Mouse (Mus musculus) testis, adult 2 months (tissue): ENCODE measurements around the gene Wipf2. TPM values are rescaled to one million over a fixed set of nuclear protein-coding genes. Genes with fewer than 3 reads are reported as not detected.

Source experiments
- H3K27ac ChIP-seq: fragments of 200-500 bp; 2 replicates; pipeline ENCODE4 v1.5.1; 2012; ENCODE audit warnings: low read depth, low read length; ENCODE audit not compliant: control insufficient read depth, insufficient read depth
- H3K27me3 ChIP-seq: fragments of 200-500 bp; 2 replicates; pipeline ENCODE4 v1.6.1; 2012; ENCODE audit warnings: mild to moderate bottlenecking, low read length, moderate library complexity; ENCODE audit not compliant: control insufficient read depth, insufficient read depth
- H3K36me3 ChIP-seq: fragments of 200-500 bp; 2 replicates; pipeline ENCODE4 v1.6.1; 2012; ENCODE audit warnings: mild to moderate bottlenecking, low read length; ENCODE audit not compliant: control insufficient read depth, insufficient read depth
- H3K4me1 ChIP-seq: fragments of 200-500 bp; 2 replicates; pipeline ENCODE4 v1.6.1; 2012; ENCODE audit warnings: low read length; ENCODE audit not compliant: control insufficient read depth, insufficient read depth
- H3K4me3 ChIP-seq: fragments of 200-500 bp; 2 replicates; pipeline ENCODE4 v1.5.1; 2012; ENCODE audit warnings: low read depth, mild to moderate bottlenecking, low read length, moderate library complexity, mixed read lengths; ENCODE audit not compliant: control insufficient read depth
- CTCF ChIP-seq: fragments of 200-500 bp; IDR thresholded peaks from 2 replicates; pipeline ENCODE4 v1.5.1; 2012; ENCODE audit warnings: low read depth, mild to moderate bottlenecking, inconsistent platforms, low read length, moderate library complexity; ENCODE audit not compliant: control insufficient read depth, insufficient read depth, insufficient replicate concordance
- POLR2A ChIP-seq: fragments of 200-500 bp; IDR thresholded peaks from 2 replicates; pipeline ENCODE4 v1.6.1; 2012; ENCODE audit warnings: low read depth, mild to moderate bottlenecking, inconsistent platforms, low read length, moderate library complexity; ENCODE audit not compliant: control insufficient read depth
- polyA plus RNA-seq: library from polyadenylated mRNA; depleted of rRNA; stranded (reverse); fragments of >200 nt; gene quantifications from 2 replicates; pipeline ENCODE4 v1.2.3, GENCODE M21; 2012

The Wipf2 gene
- polyA plus RNA-seq, 1 experiment, result 6.4 TPM

DNA sequence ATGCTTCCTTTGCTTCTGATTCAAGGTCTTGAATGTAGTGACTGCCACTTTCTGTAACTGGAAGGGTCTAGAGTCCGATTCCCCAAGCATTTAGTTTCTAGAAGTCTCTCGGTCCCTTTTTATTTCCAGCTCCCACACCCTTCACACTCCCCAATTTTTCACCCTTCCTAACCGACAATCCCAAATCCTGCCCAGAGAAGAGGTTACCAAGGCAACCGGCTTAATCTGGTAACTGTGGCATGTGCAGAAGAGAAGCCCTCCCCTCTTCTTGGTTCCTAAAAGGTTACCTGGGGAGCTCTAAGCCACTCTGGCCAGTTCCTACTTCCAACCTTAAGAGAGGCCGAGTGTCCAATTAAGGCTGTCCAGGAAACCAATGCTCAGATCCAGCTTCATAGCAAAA is 28.1 kb upstream of the Wipf2 start:
- Histone ChIP-seq H3K4me1 (peaks cover 6% of the 10 kb centered on the region; the same call in 1 of the 2 replicates), H3K4me3 (no peak overlapping the region), H3K36me3 (peaks cover 3% of the 10 kb centered on the region), H3K27ac (no peak overlapping the region), H3K27me3 (no peaks in the 10 kb centered on the region)
- TF ChIP-seq CTCF (no peak), POLR2A (no peak)

DNA sequence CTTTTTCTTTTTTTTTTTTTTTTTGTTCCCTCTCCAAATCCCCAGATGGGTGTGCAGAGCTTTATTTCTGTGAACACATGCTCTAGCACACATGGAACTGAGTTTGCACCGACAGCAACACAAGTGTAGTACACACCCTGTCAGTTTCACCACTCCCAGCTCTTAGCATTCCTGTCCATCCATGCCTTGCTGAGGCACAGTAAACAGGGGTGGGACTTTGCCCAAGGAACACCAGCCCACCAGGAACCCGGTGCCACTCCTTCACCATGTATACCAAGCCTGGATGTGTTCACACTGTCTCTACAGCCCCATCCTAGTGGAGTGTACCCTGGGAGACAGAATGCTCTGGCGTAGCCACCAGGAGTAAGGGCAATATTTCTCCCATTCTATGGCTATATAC is 27.7 kb upstream of the Wipf2 start:
- TF ChIP-seq POLR2A, result no peak
- no peak for TF ChIP-seq CTCF
- Histone ChIP-seq H3K4me1 (peaks cover 6% of the 10 kb centered on the region; the same call in 1 of the 2 replicates), H3K27me3 (no peaks in the 10 kb centered on the region), H3K36me3 (peaks cover 3% of the 10 kb centered on the region), H3K4me3 (no peak overlapping the region), H3K27ac (no peak overlapping the region)

DNA sequence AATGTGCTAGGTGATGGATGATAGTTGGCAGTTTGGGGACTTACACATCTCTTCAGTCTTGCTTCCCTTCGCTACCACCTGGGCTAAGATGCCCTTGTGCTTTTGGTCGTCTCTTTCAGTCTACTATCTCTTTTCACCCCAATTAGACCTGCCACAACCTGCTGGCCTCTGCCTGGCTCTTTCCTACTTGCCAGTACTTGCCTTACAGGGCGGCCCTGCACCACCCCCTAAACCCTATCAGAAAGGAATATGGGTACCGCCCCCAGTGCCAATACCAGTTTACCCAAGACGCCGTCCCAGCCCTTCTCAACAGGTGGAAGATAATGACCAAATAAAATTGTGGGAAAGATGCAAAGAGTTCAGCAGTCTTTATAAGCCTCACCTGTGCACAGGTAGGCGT is 27.3 kb upstream of the Wipf2 start:
- TF ChIP-seq CTCF, result no peak
- no peak for TF ChIP-seq POLR2A
- no peak overlapping the region for H3K27ac ChIP-seq
- H3K27me3 ChIP-seq, result no peaks in the 10 kb centered on the region
- peaks cover 6% of the 10 kb centered on the region; the same call in 1 of the 2 replicates for H3K4me1 ChIP-seq
- H3K36me3 ChIP-seq, result peaks cover 3% of the 10 kb centered on the region
- peak overlapping the region; percentile 7; the same call in 1 of the 2 replicates for H3K4me3 ChIP-seq

DNA sequence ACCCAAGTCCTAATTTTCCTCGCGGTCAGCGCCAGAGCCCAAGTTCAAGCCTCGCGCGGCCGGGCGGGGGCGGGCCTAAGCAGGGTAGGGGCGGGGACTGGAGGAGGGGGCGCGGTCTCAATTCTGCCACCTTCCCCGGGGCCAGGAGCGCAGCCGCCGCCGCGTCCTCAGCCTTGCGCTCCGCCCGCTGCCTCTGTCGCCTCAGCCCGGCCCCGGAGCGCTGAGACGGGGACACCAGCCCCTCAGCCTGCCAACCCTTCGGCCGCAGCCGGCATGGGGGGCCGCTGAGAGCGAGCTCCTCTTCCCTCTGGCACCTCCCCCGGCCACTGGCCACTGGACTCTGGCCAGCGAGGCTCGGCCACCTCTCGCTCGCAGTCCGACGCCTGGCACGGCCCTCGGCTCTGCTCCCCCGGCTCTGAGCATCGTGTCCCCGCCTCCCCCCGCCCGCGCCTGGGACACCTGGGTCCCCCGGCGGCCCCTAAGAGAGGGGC is 26.7 kb upstream of the Wipf2 start, which contains the start of gene Rapgefl1:
TSS of gene Rapgefl1 (plus strand) at position 135 of the 491 bp plus-strand sequence.
- H3K4me1 ChIP-seq, result peaks cover 6% of the 10 kb centered on the region; the same call in 1 of the 2 replicates
- H3K27ac ChIP-seq, result no peak within 1 kb of the TSS

DNA sequence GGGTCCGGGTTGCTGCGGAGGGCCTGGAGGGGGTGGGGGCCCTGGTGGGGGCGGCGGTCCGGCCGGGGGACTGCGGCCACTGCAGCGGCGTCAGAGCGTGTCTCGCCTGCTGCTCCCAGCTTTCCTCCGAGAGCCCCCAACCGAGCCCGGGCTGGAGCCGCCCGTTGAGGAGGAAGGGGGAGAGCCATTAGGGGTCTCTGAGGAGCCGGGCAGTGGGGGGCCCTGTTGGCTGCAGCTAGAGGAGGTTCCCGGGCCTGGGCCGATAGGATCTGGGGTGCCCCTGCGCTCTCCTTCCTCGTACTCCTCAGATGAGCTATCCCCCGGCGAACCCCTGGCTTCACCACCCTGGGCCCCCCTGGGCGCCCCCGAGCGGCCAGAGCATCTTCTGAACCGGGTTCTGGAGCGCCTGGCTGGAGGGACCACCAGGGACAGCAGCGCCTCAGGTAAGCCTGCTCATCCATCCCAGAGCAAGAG is 26.2 kb upstream of the Wipf2 start:
- Histone ChIP-seq H3K4me3 (no peak overlapping the region), H3K27me3 (no peaks in the 10 kb centered on the region), H3K4me1 (peaks cover 6% of the 10 kb centered on the region; the same call in 1 of the 2 replicates), H3K36me3 (peaks cover under 1% of the 10 kb centered on the region), H3K27ac (no peak overlapping the region)
- no peak for TF ChIP-seq POLR2A
- TF ChIP-seq CTCF, result no peak

More for the DNA sequence above, 26.7 kb upstream of the Wipf2 start, which contains the start of gene Rapgefl1:
- Histone ChIP-seq H3K4me3 (peak within 1 kb of the TSS; percentile 85), H3K36me3 (peaks cover 2% of the 10 kb centered on the region), H3K27me3 (no peaks in the 10 kb centered on the region)
- TF ChIP-seq POLR2A (no peak), CTCF (no peak)

DNA sequence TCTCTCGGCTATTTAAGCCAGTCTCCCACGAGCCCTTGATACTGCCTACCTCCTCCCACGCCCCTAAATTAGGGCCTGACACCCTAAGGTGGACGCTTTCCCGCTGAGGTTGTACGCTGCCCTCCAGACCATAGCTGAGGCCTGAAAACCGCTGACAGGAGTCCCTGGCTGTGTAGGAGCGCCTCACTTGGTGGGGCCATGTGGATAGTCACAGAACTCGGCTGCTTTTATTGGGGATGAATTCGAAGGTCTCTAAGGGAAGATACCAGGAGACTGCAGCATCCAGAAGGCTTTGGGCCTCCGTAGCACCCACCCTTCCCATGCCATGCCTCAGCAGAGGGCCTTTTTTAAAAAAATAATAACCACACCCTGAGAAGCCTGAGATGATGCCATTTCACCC is 25.5 kb upstream of the Wipf2 start:
- Histone ChIP-seq H3K27ac (no peak overlapping the region), H3K36me3 (no peaks in the 10 kb centered on the region), H3K27me3 (no peaks in the 10 kb centered on the region), H3K4me1 (peaks cover 6% of the 10 kb centered on the region; the same call in 1 of the 2 replicates), H3K4me3 (no peak overlapping the region)
- TF ChIP-seq POLR2A (no peak), CTCF (no peak)

DNA sequence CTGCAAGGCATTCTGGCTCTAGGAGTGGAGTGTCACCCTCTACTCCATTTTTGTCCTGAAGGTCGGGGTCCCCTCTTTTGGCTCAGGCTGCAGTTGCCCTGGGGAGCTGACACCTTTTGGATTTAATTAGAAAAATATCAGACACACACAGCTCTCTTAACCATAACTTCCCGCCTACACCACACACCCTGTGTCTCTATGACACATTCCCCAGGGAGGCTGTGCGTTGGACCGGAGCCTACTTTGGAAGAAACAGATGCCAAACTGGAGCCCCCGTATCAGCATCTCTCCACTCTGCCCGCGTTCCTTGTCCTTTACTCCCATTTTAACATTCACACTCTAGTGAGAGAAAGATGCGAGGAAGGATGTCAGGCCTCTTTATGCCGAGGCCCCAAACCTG is 24.9 kb upstream of the Wipf2 start:
- H3K27me3 ChIP-seq, result no peaks in the 10 kb centered on the region
- H3K4me3 ChIP-seq, result no peak overlapping the region
- TF ChIP-seq CTCF, result no peak
- TF ChIP-seq POLR2A, result no peak
- H3K4me1 ChIP-seq, result peaks cover 6% of the 10 kb centered on the region; the same call in 1 of the 2 replicates
- H3K36me3 ChIP-seq, result no peaks in the 10 kb centered on the region
- no peak overlapping the region for H3K27ac ChIP-seq
